Mouse (Mus musculus) frontal cortex, postnatal 36 days (tissue): ENCODE results near the gene Cenpl.
A peak's percentile ranks its signal among the peaks of the same experiment; 100 is the strongest.
"Not testable (repeated sequence)": the region's sequence is repeated elsewhere in the genome, so short reads cannot be mapped to it uniquely, and the experiment has no call there.

Experiments used
- DNase-seq, 2 experiments: peaks; one replicate each; pipeline ENCODE4 v3.0.0; 2022; ENCODE audit warnings: low spot score in 2 of 2

Cenpl gene

GRCm38 (mm10) chr1:161070352-161071271 is at the start of gene Cenpl, which contains the start of gene Dars2:
Gene Cenpl, plus strand, starts transcription at chr1:161070713.
Gene Dars2, minus strand, starts transcription at chr1:161070658.
- peak; percentile 96 to 98 for DNase-seq

GRCm38 (mm10) chr1:161025410-161026210 is 44.9 kb upstream of the Cenpl start:
- no peak for DNase-seq

- no peak for DNase-seq
Measured at GRCm38 (mm10) chr1:161027196-161027595, 43.3 kb upstream of the Cenpl start.

- DNase-seq, result not testable (repeated sequence)
Measured at GRCm38 (mm10) chr1:161028427-161028826, 42.1 kb upstream of the Cenpl start.

- DNase-seq, result no peak
Measured at GRCm38 (mm10) chr1:161030058-161030457, 40.5 kb upstream of the Cenpl start.

GRCm38 (mm10) chr1:161031881-161032280 is 38.6 kb upstream of the Cenpl start:
- no peak for DNase-seq

- no peak for DNase-seq
Measured at GRCm38 (mm10) chr1:161032345-161032744, 38.2 kb upstream of the Cenpl start.

GRCm38 (mm10) chr1:161033856-161034434 is 36.6 kb upstream of the Cenpl start:
- no peak for DNase-seq

- DNase-seq, result peak; percentile 97 to 98
Measured at GRCm38 (mm10) chr1:161034435-161035280, 35.9 kb upstream of the Cenpl start, which contains the start of gene Zbtb37. Gene Zbtb37, minus strand, starts transcription at chr1:161034849.

GRCm38 (mm10) chr1:161035281-161035785 is 35.2 kb upstream of the Cenpl start:
- DNase-seq, result no peak

- DNase-seq, result no peak
Measured at GRCm38 (mm10) chr1:161035786-161036404, 34.6 kb upstream of the Cenpl start.

GRCm38 (mm10) chr1:161036411-161036841 is 34.1 kb upstream of the Cenpl start:
- DNase-seq, result no peak

- no peak for DNase-seq
Measured at GRCm38 (mm10) chr1:161037026-161037425, 33.5 kb upstream of the Cenpl start.

GRCm38 (mm10) chr1:161037599-161037998 is 32.9 kb upstream of the Cenpl start:
- no peak for DNase-seq

GRCm38 (mm10) chr1:161038004-161038403 is 32.5 kb upstream of the Cenpl start:
- DNase-seq, result no peak

GRCm38 (mm10) chr1:161038968-161039721 is 31.4 kb upstream of the Cenpl start:
- DNase-seq, result no peak

GRCm38 (mm10) chr1:161039741-161040425 is 30.6 kb upstream of the Cenpl start:
- DNase-seq, result peak in 1 of 2 experiments; percentile 17

GRCm38 (mm10) chr1:161040426-161040770 is 30.1 kb upstream of the Cenpl start:
- no peak for DNase-seq

GRCm38 (mm10) chr1:161040855-161041254 is 29.7 kb upstream of the Cenpl start:
- DNase-seq, result no peak
